Mouse (Mus musculus): ENCODE measurements at regions not wholly inside any gene's neighbourhood (a gene's known extent, or its start where the extent isn't known, plus 50 kb on each side); places are given as distances from the start of the nearest gene placed in this dataset.

DNA sequence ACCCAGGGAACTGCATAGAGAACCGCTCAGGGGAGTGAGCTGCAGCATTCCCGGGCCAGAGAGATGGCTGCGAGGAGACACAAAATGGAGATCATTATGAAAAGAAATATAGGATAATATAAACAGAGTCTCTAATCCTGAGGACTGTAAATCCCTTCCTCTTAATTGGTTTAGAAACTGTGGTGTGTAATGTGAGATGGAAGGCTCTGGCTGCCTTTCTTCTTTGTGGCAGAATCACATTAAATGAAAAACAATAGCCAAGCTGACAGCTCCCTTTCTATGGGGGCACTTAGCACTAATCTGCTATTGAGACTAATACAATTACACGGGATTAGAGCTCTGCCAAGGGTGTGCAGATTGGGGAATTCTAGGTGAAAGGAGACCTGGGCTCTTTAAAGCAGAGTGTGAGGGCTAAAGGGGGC, 288.0 kb downstream of the Icos start:
- no peak for DNase-seq (ENCODE audit: low spot score in 2 of 2)

DNA sequence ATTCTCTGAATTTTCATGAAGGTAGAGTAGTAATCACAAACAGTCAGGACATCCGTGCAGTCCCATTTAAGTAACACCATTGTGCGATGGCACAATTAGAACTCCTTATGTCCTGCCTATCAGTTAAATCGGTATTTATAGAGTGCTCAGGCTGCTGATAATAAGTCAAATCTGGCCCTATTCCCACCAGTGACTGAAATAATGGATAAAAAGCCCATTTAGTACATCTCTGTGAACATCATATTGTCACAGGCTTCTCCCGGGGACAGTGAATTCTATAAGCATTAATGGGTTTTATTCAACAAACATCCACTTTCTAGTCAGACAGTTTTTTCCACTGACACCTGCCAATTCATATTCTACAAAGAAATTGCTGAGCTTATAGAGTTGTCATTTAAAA, 296.1 kb downstream of the Icos start:
- no peak for DNase-seq (ENCODE audit: low spot score in 2 of 2)

DNA sequence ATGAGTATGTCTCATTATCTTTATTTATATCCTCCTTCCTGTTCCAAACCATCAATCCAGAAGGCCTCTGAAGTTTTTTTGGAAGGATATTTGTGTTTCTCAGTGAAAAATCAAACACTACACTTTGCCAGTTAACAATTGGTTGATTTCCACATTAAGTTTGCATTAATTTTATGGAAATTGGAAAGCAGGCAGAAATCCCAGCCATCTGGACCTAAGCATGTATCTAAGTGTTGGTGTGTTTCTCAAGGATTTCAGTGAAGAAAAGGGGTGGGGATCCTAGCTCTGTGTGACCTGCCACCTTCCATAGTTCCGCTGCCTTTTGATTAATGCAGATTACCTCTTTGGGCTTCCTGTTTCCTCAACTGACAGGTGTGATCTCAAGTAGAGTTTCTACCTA, 296.5 kb downstream of the Icos start:
- DNase-seq (ENCODE audit: low spot score in 2 of 2), result no peak

DNA sequence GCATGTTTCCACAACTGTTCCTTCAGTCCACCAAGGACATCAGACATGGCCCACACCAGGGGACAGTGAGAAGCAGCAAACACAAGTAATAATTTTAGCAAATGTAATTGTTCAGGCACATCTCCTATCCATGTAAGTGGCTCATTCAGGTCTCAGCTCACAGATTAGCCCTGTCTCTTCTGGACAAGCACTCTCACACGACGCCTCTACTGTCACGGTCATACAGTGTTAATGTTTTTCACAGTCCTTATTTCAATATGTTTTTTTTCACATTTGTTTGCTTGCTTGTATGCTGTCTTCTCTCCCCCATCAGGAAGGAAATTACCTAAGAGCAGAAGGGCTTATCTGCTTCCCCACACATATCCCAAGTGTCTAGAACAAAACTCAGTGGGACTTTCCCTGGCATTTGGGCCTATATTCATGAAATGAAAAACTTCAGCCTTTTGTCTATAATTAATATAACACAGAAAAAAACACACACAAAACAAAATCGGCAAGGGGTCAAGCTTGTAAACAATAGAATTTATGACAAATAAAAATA, 299.5 kb downstream of the Icos start:
- no peak for DNase-seq (ENCODE audit: low spot score in 2 of 2)

DNA sequence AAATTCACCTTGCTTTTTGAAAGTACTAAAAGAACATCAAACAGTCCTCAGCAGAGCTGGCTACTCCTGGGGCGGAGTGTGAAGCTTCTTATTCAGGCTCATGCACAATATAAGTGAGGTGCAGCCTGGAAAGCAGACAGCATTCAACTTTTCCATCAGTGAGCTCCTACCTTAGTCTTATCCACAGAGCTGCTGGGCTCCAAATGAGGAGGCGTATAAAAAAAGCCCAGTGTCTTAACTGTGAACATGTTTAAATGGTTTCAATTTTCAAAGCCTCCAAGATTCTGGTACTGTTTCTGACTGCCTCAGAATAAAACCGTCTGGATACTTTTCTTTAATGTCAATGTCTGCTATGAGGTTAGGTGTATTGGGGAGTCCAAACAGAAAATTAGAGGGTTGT, 310.5 kb downstream of the Icos start:
- DNase-seq (ENCODE audit: low spot score in 2 of 2), result peak in 1 of 2 experiments; percentile 7

DNA sequence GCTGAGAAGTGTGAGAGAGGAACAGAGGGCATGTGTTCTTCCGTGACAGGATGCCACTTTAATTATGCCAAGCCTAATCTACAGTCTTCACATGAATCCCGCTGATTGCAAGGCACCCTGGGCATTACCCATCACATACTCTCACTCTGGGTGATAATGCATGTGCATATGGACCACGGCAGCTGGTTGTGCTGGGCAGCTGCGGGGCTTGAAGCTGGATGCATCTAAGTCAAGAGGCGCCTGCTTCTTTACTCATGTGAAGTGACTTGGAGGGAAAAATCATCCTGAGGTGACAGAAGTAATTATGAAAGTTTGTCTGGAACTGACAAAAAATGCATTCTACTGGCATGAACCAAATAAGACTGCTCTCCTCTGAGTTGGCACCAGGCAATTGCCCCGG, 311.2 kb downstream of the Icos start:
- no peak for DNase-seq (ENCODE audit: low spot score in 2 of 2)

DNA sequence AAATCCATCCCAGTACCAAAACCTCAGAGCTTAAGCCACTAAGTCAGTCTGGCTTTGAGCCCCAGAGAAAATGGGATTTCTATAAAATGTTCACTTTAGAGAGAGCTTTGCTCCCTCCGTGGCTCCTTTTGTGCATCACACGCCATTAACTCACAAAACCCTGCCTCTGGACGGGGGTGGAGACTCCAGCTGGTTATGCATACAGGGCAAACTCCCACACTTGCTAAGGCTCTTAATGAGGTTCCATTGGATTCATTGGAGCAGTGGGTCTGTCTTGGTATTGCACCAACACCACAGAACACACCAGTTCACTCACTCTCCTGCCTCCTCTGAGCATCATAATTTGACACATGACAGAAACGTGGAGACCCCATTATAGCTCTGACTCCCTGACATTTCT, 311.8 kb downstream of the Icos start:
- DNase-seq (ENCODE audit: low spot score in 2 of 2), result no peak

DNA sequence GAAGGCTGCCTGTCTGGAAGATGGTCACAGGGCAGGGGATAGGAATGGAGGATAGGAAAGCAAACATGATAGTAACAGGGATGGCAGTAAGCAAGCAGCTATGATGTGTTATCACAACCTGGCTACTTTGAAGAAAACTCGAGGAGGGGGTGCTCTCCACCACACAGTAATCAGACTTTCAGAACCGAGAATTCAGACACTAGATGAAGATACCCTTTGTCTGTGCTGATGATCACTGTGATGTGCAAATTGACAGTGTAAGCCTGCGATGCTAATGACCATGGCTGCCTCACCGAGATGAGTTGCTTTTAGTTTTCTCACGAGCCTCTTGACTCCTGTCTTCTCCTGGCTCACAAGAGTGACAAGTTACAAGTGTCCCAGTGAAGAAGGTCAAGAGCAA, 315.4 kb downstream of the Icos start:
- no peak for DNase-seq (ENCODE audit: low spot score in 2 of 2)

DNA sequence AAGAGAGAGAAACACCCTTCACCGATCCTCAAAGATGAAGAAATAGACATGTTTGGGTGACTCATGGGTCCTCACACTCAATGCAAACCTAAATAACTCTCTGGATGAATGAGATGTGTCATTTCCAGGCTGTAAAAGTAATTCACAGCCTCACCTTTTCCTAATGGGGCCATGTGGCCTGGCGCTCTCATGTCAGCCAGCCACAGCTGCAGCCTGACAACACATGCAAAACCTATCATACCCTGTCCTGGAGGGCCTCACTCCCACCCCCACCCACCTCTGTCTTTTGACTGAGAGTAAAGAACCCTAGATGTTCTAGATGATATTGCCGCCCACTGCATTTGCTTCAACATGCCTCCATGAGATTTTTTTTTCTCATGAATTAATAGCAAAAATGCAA, 317.5 kb downstream of the Icos start:
- no peak for DNase-seq (ENCODE audit: low spot score in 2 of 2)

DNA sequence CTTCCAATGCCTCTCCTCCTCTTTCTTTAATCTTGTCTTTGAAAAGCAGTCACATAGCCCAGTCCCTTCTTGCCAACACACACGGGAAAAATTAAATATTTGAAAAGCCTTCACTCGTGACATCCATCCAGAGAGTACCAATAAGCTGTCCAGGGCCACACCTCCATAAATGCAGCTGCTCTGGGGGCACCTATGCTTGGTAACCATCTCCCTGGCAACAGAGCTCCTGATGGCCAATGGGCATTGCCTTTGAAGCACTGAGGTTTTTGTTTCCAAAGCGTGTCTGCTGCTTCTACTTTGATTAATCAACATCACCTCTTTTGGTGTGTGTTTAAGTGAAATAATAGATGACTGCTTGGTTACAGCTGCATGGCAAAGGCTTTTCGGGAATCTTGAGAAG, 319.1 kb downstream of the Icos start:
- no peak for DNase-seq (ENCODE audit: low spot score in 2 of 2)

DNA sequence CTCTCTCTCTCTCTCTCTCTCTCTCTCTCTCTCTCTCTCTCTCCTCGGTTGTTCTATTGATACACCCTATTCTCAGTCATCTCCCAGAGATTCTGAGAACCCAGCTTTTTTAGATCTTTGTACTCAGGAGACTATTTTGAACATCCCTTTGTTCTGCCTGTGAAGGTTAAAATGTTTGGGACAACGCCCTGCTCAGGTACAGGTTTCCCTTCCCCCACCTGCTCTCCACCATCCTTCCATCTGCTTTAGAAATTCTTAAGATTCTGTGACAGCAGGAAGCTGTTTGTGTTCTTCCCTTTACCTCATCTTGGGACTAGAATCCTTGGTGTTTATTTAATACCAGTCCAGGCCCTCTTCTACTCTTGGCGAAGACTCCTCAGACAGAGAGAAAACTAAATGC, 319.6 kb downstream of the Icos start:
- no peak for DNase-seq (ENCODE audit: low spot score in 2 of 2)

DNA sequence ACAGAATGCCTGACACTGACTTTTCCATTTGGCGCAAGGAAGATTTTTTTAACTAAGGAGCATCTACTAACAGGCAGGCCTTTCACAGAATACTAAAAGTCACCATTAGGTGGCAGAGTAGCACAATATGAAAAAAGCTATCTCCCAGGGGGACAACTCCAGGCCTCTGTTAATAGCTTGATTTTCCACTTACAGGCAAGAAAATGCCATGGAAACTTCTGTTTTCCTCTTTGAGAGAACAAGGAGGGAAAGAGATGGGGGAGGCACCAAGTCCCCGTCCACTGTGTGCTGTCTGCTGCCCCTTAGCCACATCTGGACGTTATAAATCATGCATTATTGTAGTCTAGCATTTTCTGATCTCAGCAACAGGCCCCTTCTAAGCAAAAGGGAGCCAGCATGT, 320.3 kb downstream of the Icos start:
- DNase-seq (ENCODE audit: low spot score in 2 of 2), result peak; percentile 39 to 52

DNA sequence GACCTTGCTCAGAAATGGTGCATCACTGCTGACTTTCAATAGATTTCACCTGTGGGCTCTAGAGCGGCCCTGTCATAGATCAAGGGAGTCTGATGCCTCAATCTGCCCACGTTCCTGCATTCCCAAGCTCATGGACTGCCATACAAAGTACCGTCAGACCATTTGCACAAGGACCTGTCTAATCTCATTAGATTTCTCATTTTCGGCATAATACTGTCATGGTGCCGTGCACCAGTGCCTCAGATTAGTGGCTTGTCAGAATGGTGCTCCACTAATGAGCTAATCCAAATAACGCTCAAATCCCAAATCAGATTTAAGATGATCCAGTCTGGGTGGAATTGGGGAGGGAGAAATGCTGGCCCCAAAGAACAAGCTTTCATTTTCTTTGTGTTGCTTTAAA, 321.1 kb downstream of the Icos start:
- DNase-seq (ENCODE audit: low spot score in 2 of 2), result no peak

DNA sequence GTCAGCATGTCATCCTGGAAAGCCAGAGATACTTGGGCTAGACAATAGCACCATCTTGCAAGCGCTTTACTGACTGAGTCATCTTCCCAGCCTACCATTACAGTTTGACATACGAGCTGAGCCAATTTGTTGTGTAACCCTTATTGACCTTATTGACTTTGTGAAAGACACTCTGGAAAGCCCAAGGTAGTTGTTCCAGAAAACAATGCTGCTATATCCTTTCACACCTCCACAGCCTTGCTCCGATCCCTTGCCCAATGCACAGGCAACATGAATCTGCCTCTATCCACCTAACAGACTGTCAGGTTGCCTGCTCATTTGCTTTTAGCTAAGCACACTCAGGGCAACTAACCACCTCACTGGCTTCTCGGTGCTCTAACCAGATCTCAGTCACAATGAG, 322.8 kb downstream of the Icos start:
- DNase-seq (ENCODE audit: low spot score in 2 of 2), result no peak

DNA sequence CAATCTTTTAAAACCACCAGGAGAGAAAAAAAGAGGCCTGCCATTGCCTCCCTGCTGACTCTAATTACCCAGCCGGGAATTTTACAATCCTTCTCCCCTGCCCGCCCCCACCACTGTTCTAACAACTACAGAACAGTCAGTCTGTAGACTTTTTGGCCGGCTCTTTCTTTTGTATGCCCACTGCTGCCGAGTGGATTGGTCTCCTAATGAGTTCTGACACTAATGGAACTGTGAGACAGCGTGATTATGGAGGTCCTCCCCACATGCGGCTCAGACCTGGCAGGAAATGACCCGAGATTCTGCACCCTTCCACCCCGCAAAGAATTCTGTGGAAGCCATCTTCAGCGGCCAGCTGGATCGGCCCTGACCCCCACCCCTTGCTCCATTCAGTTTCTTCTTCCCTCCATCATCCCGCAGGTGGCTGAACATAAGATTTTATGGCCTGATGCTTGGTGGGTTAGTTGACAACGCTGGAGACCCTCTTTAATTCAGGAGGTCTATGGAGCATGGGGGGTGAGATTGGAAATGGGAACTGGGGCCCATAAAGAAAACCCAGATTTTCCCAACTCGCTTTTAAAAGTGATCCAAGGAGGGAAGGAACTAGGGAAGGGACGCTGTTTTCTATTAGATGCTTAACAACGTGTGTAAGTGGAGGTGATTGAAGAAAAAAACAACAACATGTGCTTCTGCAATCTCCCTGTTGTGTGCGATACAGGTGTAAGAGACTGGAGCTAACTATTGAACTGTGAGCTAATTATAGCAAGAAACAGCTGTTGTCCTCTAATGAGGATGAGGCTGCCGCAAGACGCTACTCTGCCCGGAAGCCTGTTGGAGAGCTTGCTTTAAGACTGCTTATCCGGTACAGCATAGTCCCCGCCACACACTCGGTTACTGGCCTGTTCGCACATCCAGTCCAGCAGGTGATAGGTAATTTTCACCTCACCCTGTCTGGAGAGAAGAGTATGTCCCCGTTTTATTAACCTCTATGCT, 323.6 kb downstream of the Icos start:
- no peak for DNase-seq (ENCODE audit: low spot score in 2 of 2)

DNA sequence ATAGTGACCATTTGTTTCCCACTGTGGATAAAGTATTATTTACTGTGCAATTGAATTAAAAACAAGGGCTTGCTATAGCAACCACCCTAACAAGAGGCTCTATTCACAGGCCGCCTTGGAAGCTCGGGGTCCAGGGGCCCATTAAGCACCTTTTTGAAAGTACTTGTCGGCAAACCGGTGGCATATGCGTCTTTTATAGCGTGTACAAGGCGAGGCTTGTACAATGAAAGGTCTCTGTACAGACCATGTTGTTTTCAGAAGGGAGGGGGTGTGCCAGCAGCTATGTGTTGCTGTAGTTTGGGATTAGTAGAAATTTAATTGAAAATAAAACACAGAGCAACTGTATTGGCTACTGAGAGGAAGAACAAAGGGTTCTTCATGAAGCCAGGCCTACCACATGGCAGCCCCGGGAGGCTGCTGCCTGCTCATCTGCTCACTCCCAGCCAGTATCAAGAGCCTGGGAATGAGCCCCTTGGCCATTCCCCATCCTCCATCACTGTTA, 324.9 kb downstream of the Icos start:
- no peak for DNase-seq (ENCODE audit: low spot score in 2 of 2)

DNA sequence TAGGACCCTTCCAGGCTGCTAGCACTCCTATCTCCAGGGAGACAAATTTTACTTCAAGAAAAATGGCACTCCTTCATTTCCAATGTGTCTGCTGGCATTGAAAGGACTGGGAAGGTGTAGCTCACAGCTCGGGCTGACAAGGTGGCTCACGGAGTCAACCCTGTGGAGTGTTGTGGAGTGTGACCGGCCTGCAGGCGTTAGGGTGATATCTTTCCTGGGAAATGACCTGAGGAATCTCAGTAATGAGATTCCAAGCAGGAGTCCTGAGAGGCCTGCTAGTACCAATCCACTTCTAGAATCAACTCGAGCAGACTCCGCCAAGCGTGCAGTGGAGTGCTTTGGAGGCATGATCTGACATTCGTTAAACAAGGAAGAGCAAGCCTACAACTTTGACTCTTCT, 328.6 kb downstream of the Icos start:
- DNase-seq (ENCODE audit: low spot score in 2 of 2), result no peak

DNA sequence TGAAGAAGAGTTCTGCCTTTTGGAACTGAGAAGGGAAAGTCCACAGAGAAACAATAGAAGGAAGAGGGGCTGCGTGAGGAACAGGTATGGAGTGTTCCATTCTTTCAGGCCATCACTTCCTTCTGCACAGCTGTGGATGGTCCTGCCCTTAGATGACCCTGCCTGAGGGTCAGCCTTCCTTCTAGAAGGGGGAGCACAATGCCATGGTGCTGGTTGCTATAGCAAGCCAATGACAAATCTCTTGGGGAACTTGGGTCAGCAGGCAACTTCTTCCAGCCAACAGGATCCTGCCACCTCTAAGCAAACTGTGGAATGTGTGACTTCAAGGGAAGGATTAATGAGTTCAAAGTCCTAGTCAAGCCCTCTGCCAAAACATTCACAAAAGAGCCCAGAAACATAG, 329.1 kb upstream of the Pard3b start:
- no peak for DNase-seq (ENCODE audit: low spot score in 2 of 2)

DNA sequence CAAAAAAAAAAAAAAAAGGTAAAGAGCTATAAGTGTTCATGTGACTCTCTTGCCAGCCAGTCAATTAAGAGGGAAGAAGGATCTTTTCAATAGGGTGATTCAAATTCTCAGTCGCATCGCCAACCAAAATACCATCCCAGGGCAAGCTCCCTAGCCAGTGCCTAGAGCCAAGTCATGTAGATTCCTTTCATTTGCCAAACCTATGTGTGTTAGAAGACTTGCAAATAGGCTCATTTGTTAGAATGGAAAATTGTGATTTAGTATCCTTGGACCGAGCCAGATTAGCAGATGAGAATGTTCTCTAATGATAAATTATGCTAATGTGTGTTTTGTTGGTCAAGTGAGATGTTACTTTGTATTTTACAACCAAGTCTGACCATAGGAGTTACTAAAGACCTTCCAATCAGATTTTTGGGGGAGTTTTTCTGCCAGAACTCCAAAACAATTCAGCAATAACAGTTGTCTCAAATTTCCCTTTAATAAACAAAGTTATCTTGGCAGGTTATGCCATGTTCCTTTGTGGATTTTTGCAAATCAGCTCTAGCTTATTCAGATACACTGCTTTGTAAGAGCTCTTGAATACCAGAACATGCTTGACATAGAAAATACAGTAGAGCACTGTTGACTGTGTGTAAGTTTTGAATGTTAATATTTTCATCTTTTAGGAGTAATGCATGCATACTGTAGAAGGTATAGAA, 328.4 kb upstream of the Pard3b start:
- DNase-seq (ENCODE audit: low spot score in 2 of 2), result no peak

DNA sequence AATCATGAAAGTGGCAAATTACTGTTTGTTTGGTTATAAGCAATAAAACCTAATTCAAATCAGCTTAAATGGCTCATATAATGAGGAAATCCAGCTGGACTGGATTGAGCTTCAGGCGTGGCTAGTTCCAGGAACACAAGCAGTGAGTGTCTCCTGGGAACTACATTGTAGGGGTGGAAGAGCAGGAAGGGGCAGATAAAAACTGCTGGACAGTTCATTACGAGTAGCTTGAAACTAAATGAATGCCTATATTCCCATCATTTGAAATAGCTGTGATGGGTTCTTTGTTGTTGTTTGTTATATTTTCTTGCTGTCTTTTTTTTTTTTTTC, 327.9 kb upstream of the Pard3b start:
- DNase-seq (ENCODE audit: low spot score in 2 of 2), result no peak

DNA sequence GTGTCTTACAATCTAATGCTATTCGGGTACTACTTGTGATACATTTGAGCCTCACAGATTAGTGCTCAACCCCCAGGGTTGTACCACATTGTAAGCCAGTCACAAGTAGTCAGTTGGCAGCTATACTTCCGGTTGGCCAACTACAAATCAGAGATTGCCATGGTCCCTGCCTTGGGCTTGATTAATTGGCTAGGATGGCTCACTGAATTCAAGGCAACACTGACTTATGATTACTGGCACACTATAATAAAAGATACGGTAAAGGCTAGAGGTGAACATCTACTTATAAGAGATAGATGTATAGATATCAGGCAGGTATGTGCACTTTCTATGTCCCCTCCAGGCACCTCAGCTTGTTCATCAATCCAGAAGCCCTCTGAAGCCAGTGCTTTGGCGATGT, 325.4 kb upstream of the Pard3b start:
- DNase-seq (ENCODE audit: low spot score in 2 of 2), result no peak

DNA sequence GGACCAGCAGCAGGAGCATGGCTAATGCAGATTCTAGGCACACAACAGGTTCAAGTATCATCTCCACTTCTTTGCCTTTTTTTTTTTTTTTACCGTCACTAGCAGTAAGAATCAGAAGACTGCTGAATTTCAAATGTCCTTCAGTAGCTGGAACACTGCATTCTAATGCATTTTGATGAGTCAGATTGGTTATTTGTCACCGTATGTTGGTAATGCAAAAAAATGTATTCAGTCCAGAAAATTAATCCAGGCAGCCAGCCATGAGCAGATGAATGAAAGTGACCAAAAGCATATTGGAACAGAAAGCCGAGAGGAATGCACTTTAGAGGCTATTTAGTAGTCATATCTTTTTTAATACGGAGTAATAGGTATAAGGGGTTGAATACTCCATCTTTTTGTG, 322.4 kb upstream of the Pard3b start:
- no peak for DNase-seq (ENCODE audit: low spot score in 2 of 2)

DNA sequence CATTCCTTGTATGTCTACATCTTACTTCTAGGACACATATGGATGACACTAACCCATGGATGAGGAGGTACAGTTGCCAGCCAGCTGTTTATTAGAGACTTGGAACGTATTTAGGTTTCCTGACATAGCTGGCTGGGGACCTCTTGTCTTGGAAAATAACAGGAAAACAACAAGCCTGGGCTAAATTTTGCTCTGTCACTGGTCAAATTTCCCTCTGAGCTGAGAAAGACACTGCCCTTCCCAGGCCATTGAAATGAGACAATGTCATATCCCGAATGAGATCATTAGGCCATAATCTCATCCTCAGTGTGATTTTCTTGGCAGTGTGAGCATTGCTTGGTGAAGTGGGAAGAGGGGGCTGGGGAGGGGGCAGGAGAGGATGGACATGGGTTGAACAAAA, 321.9 kb upstream of the Pard3b start:
- no peak for DNase-seq (ENCODE audit: low spot score in 2 of 2)

All from right cerebral cortex, adult 2 months (tissue).